Mouse (Mus musculus): ENCODE data around the gene Adad2. TPM values are rescaled to one million over a fixed set of nuclear protein-coding genes. Genes with fewer than 3 reads are reported as not detected.

The Adad2 gene
- polyA plus RNA-seq (2014; fragmentation: Nextera tagmentation; extraction: Ambion mirVana), result 0.09 TPM in 1 of 2 replicates, not detected in the other

DNA sequence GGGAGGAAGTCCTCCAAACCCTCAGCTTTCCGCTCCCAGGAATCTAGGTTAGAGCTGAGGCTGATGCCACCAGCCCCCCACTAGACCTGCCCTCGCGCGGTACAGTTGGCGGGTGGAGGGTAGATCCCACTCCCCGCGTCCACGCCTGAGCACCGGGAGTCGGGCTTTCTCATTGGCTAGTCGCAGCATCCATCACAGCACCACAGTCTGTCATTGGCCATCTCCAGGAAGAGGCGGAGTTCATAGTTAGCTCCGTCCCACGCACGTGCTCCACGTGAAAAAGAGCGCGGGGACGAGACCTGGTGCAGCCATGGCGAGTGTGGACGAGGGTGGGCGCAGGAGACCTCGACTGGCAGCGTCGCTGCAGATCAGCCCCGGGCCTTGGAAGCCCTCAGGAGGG is at the start of gene Adad2:
TSS of gene Adad2 (plus strand) at position 277 of the 400 bp plus-strand sequence.
- Histone ChIP-seq H3K4me2 (ENCODE audit: low read length) (no peak within 1 kb of the TSS), H3K4me1 (ENCODE audit: control insufficient read depth, insufficient read depth, low read length) (no peaks in the 10 kb centered on the region), H3K27ac (ENCODE audit: low read depth, low read length) (no peak within 1 kb of the TSS), H3K9ac (ENCODE audit: low read length) (no peak within 1 kb of the TSS), H3K4me3 (ENCODE audit: low read depth, low read length) (no peak within 1 kb of the TSS), H3K36me3 (ENCODE audit: control insufficient read depth, insufficient read depth, low read length) (no peaks in the 10 kb centered on the region), H3K9me3 (replicated peaks; ENCODE audit: control insufficient read depth, low read length) (no peaks in the 10 kb centered on the region), H3K27me3 (replicated peaks; ENCODE audit: control insufficient read depth, insufficient read depth, low read length) (no peaks in the 10 kb centered on the region)
- ATAC-seq, result no peak
- no peak for DNase-seq (ENCODE audit: low spot score)
- WGBS, result 86% methylated on average over 26 of the region's 26 CpGs

DNA sequence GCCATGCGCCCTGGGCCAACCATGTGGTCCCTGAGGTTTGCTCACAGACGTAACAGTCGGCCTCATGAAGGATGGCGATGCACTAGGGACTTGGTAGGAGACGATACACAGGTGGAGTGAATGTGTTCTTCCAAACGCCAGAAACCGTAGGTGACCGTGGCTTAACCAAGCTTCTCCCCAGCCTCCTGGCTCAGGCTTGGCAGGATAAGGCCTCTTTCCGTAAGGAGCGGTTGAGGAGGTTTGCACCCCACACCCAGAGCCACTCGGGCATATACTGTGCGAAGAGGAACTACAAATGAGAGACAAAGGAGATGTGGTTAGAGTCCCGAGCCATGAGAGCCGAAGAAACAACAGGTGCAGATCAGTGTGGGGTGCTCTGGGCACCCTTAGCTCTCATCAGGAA is 48.7 kb upstream of the Adad2 start:
- DNase-seq (ENCODE audit: low spot score), result no peak
- peaks cover 57% of the 10 kb centered on the region for H3K36me3 ChIP-seq (ENCODE audit: control insufficient read depth, insufficient read depth, low read length)

DNA sequence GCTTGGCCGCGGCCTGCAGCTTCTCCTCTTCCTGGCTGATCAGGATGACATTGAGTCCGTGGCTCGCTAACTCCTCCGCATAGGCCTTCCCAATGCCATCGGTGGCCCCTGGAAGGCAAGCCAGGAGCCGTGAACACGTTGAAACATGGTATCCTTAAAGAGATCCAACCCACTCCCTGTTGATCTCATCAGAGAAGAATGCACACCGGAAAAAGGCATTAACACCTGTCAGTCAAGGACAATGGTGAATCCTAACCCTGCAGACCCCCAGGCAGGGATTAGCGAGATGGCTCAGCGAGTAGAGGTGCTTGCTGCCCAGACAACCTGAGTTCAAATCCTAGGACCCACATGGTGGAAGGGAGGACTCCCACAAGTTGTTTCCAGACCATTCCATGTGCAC is 46.2 kb upstream of the Adad2 start:
- Histone ChIP-seq H3K4me3 (ENCODE audit: low read depth, low read length) (no peak overlapping the region), H3K9me3 (replicated peaks; ENCODE audit: control insufficient read depth, low read length) (no peaks in the 10 kb centered on the region), H3K36me3 (ENCODE audit: control insufficient read depth, insufficient read depth, low read length) (peaks cover 57% of the 10 kb centered on the region), H3K9ac (ENCODE audit: low read length) (no peak overlapping the region), H3K4me1 (ENCODE audit: control insufficient read depth, insufficient read depth, low read length) (no peaks in the 10 kb centered on the region), H3K27me3 (replicated peaks; ENCODE audit: control insufficient read depth, insufficient read depth, low read length) (no peaks in the 10 kb centered on the region), H3K27ac (ENCODE audit: low read depth, low read length) (no peak overlapping the region), H3K4me2 (ENCODE audit: low read length) (no peak overlapping the region)
- no peak for ATAC-seq
- no peak for DNase-seq (ENCODE audit: low spot score)
- 89% methylated on average over 11 of the region's 11 CpGs for WGBS

More for the DNA sequence above, 48.7 kb upstream of the Adad2 start:
- H3K9ac ChIP-seq (ENCODE audit: low read length), result no peak overlapping the region
- H3K27ac ChIP-seq (ENCODE audit: low read depth, low read length), result no peak overlapping the region
- no peaks in the 10 kb centered on the region for H3K27me3 ChIP-seq (replicated peaks; ENCODE audit: control insufficient read depth, insufficient read depth, low read length)
- H3K4me1 ChIP-seq (ENCODE audit: control insufficient read depth, insufficient read depth, low read length), result no peaks in the 10 kb centered on the region
- ATAC-seq, result no peak
- H3K4me3 ChIP-seq (ENCODE audit: low read depth, low read length), result no peak overlapping the region
- no peaks in the 10 kb centered on the region for H3K9me3 ChIP-seq (replicated peaks; ENCODE audit: control insufficient read depth, low read length)
- WGBS, result 93% methylated on average over 14 of the region's 14 CpGs
- no peak overlapping the region for H3K4me2 ChIP-seq (ENCODE audit: low read length)

DNA sequence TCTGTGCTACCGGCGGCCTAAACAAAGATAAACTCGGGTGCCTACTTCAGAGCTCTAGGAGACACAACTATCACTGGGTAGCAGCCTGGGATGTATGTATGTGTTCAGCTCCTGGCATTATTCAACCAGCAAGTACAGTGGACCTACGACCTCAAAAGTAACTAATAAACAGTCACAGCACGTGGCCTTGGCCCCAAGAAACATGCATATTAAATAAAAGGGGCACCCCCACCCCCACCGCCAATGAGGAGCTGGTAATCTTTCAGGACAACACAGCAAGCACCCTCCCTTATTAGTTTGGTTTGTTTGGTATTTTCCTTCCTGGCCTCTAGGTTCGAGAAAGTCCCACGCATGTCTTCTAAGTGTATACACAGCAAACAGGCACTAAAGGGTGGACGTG is 44.3 kb upstream of the Adad2 start:
- H3K4me1 ChIP-seq (ENCODE audit: control insufficient read depth, insufficient read depth, low read length), result no peaks in the 10 kb centered on the region
- H3K9me3 ChIP-seq (replicated peaks; ENCODE audit: control insufficient read depth, low read length), result no peaks in the 10 kb centered on the region
- no peak overlapping the region for H3K9ac ChIP-seq (ENCODE audit: low read length)
- ATAC-seq (no peak), DNase-seq (ENCODE audit: low spot score) (no peak)
- no peak overlapping the region for H3K4me3 ChIP-seq (ENCODE audit: low read depth, low read length)
- no peak overlapping the region for H3K27ac ChIP-seq (ENCODE audit: low read depth, low read length)
- H3K4me2 ChIP-seq (ENCODE audit: low read length), result no peak overlapping the region
- WGBS, result 92% methylated on average over 9 of the region's 9 CpGs
- peaks cover 40% of the 10 kb centered on the region for H3K36me3 ChIP-seq (ENCODE audit: control insufficient read depth, insufficient read depth, low read length)
- H3K27me3 ChIP-seq (replicated peaks; ENCODE audit: control insufficient read depth, insufficient read depth, low read length), result no peaks in the 10 kb centered on the region

DNA sequence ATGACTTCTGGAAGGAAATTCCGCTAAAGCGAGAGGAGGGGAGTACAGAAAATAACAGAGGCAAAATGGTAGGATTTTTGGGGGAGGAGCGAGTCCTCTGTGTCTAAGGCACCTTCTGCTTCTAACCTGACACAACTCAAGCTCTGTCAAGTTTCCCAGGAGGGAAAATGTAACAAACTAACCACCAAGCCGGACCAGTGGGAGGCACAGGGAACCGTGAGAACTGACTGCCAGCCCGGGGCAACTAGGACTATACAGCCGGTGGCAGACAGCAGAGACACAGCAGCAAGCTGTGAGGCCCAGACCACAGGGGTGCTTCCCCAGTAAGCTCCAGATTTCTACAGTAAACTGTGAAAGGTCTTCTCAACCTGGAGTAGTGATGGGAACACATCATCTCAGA is 43.6 kb upstream of the Adad2 start:
- WGBS, result 67% methylated on average over 7 of the region's 7 CpGs
- no peak overlapping the region for H3K9ac ChIP-seq (ENCODE audit: low read length)
- no peak overlapping the region for H3K4me2 ChIP-seq (ENCODE audit: low read length)
- peaks cover 33% of the 10 kb centered on the region for H3K36me3 ChIP-seq (ENCODE audit: control insufficient read depth, insufficient read depth, low read length)
- peaks cover 4% of the 10 kb centered on the region; the same call in 1 of the 2 replicates for H3K4me1 ChIP-seq (ENCODE audit: control insufficient read depth, insufficient read depth, low read length)
- no peak overlapping the region for H3K4me3 ChIP-seq (ENCODE audit: low read depth, low read length)
- no peak overlapping the region for H3K27ac ChIP-seq (ENCODE audit: low read depth, low read length)
- DNase-seq (ENCODE audit: low spot score), result no peak
- H3K27me3 ChIP-seq (replicated peaks; ENCODE audit: control insufficient read depth, insufficient read depth, low read length), result no peaks in the 10 kb centered on the region
- no peaks in the 10 kb centered on the region for H3K9me3 ChIP-seq (replicated peaks; ENCODE audit: control insufficient read depth, low read length)
- no peak for ATAC-seq

DNA sequence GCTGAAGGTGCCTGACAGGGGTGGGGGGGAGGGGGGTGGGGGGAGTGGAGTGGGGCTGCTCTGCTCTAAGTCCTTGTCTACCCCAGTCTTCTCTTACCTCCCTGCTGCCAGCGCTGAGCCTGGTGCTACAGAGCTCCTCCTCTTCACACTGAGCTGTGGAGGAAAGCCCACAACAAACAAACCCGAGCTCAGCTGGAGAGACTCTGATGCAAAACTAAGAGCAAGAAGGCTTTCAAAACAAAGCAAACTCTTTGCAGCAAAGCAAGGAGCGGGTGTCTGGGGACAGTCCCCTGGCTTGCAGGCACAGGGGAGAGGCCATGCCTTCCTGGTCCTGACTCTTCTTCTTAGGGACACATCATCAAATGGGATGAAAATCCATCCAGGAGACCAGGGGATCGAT is 42.7 kb upstream of the Adad2 start:
- no peak overlapping the region for H3K4me3 ChIP-seq (ENCODE audit: low read depth, low read length)
- ATAC-seq, result no peak

DNA sequence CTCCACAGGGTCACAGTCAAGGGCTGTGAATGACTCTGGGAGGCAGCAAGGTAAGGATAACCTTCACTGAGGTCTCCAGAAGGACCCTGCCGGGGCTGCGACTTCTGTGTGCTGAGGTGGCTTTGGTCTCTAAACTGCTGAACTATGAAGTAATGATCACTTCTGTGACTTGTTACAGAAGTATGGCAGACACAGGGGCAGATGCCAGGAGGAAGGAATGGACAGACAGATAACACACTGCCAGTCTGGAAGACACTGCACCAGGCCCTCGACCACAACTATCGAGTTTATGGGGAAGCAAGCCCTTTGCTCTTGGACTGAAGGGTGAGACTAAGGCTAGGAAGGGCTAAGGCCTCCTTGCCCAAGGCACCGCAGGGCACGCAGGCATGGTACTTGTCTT is 41.4 kb upstream of the Adad2 start:
- Histone ChIP-seq H3K4me2 (ENCODE audit: low read length) (no peak overlapping the region), H3K9me3 (replicated peaks; ENCODE audit: control insufficient read depth, low read length) (no peaks in the 10 kb centered on the region), H3K4me1 (ENCODE audit: control insufficient read depth, insufficient read depth, low read length) (peaks cover 7% of the 10 kb centered on the region; the same call in 1 of the 2 replicates), H3K27ac (ENCODE audit: low read depth, low read length) (no peak overlapping the region), H3K27me3 (replicated peaks; ENCODE audit: control insufficient read depth, insufficient read depth, low read length) (0 out of 2 replicates have a peak, but pooled peaks cover 3% of the 10 kb centered on the region), H3K9ac (ENCODE audit: low read length) (no peak overlapping the region), H3K4me3 (ENCODE audit: low read depth, low read length) (no peak overlapping the region), H3K36me3 (ENCODE audit: control insufficient read depth, insufficient read depth, low read length) (peaks cover 12% of the 10 kb centered on the region)
- no peak for DNase-seq (ENCODE audit: low spot score)
- 86% methylated on average over 6 of the region's 6 CpGs for WGBS
- no peak for ATAC-seq

More for the DNA sequence above, 42.7 kb upstream of the Adad2 start:
- Histone ChIP-seq H3K9me3 (replicated peaks; ENCODE audit: control insufficient read depth, low read length) (no peaks in the 10 kb centered on the region), H3K9ac (ENCODE audit: low read length) (no peak overlapping the region), H3K27me3 (replicated peaks; ENCODE audit: control insufficient read depth, insufficient read depth, low read length) (no peaks in the 10 kb centered on the region), H3K4me2 (ENCODE audit: low read length) (no peak overlapping the region), H3K36me3 (ENCODE audit: control insufficient read depth, insufficient read depth, low read length) (peaks cover 24% of the 10 kb centered on the region), H3K4me1 (ENCODE audit: control insufficient read depth, insufficient read depth, low read length) (peaks cover 7% of the 10 kb centered on the region; the same call in 1 of the 2 replicates), H3K27ac (ENCODE audit: low read depth, low read length) (no peak overlapping the region)
- WGBS, result 38% methylated on average over 4 of the region's 4 CpGs
- DNase-seq (ENCODE audit: low spot score), result no peak

DNA sequence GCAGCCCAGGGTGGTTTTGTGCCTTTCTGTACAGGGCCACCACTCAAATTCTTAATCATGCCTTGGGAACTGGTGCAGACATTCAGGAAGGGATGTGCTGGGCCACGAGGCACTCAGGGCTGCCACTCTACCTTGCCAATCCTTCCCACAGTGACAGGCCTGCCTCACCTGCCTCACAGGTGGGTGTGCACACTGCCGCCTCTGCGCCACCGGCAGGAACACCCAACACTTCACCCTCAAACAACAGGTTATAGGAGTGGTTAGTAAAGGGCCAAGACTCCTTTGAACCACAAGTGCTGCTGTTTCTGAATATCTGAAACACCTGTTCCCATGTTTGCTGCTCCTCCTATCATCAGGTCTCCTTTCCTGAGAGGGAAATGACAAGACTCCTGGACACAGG is 40.1 kb upstream of the Adad2 start:
- 0 out of 2 replicates have a peak, but pooled peaks cover 5% of the 10 kb centered on the region for H3K27me3 ChIP-seq (replicated peaks; ENCODE audit: control insufficient read depth, insufficient read depth, low read length)
- no peak overlapping the region for H3K9ac ChIP-seq (ENCODE audit: low read length)
- no peak overlapping the region for H3K27ac ChIP-seq (ENCODE audit: low read depth, low read length)
- peaks cover 7% of the 10 kb centered on the region; the same call in 1 of the 2 replicates for H3K4me1 ChIP-seq (ENCODE audit: control insufficient read depth, insufficient read depth, low read length)
- H3K36me3 ChIP-seq (ENCODE audit: control insufficient read depth, insufficient read depth, low read length), result peaks cover 6% of the 10 kb centered on the region; the same call in 1 of the 2 replicates
- H3K4me2 ChIP-seq (ENCODE audit: low read length), result no peak overlapping the region
- 92% methylated on average over 4 of the region's 4 CpGs for WGBS
- ATAC-seq (no peak), DNase-seq (ENCODE audit: low spot score) (no peak)
- no peaks in the 10 kb centered on the region for H3K9me3 ChIP-seq (replicated peaks; ENCODE audit: control insufficient read depth, low read length)
- H3K4me3 ChIP-seq (ENCODE audit: low read depth, low read length), result no peak overlapping the region

DNA sequence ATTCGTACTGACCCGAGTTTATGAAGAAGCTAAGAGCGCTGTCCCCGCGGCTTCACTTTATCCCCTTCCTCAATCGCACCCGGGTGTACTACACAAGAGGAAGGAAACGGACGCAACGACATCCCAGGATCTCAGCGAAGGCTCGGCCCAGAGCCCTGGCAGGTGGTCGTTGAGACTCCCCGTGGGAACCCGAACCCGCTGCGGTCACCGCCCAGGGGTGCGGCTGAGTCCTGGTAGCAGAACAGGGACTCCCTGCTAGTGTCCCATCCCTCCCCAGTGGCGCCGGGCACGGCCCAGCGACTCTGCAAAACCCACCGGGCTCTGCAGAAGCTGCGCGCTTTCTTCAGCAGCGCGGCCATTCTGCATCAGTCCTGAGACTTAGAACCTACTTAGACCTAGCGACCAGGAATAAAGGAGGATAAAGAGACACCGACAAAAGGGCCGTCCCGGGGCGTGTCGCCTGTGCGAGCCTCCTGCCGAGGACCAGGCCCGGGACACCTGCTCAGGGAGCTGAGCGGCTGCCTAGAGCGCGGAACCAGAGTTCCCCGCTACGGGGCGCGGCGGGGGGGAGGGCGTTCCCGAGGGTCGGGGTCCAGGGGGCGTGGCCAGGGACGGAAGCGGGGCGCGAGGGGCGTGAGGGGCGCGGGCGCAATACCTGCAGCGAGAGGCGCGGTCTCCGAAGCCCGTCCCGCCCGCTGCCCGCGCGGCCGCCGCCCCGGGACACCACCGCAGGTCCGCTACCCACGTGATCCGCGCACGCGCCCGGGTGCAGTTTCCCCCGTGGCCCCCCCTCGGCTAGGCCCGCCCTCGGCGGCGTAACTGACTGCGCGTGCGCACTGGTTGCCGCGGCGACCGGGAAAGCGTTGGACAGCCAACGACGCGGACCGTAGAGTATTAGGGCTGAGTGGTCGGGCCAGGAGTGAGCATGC is 37.8 kb upstream of the Adad2 start, which contains the start of the genes Hsdl1 and Dnaaf1:
TSS of gene Hsdl1 (minus strand) at position 747 of the 929 bp plus-strand sequence.
TSS of gene Dnaaf1 (plus strand) at position 799 of the 929 bp plus-strand sequence.
- peak within 1 kb of the TSS; percentile 89 for H3K4me2 ChIP-seq (ENCODE audit: low read length)
- peak within 1 kb of the TSS; percentile 84 for H3K4me3 ChIP-seq (ENCODE audit: low read depth, low read length)
- DNase-seq (ENCODE audit: low spot score) (peak; percentile 94), ATAC-seq (peak; percentile 91)
- H3K27ac ChIP-seq (ENCODE audit: low read depth, low read length), result peak within 1 kb of the TSS; percentile 55; the same call in 1 of the 2 replicates
- H3K9me3 ChIP-seq (replicated peaks; ENCODE audit: control insufficient read depth, low read length), result no peaks in the 10 kb centered on the region
- no peaks in the 10 kb centered on the region for H3K36me3 ChIP-seq (ENCODE audit: control insufficient read depth, insufficient read depth, low read length)
- 0 out of 2 replicates have a peak, but pooled peaks cover 5% of the 10 kb centered on the region for H3K27me3 ChIP-seq (replicated peaks; ENCODE audit: control insufficient read depth, insufficient read depth, low read length)
- under 1% methylated on average over 89 of the region's 97 CpGs for WGBS
- peaks cover 7% of the 10 kb centered on the region; the same call in 1 of the 2 replicates for H3K4me1 ChIP-seq (ENCODE audit: control insufficient read depth, insufficient read depth, low read length)
- peak within 1 kb of the TSS; percentile 87 for H3K9ac ChIP-seq (ENCODE audit: low read length)
